Mouse (Mus musculus): ENCODE measurements around the gene Olfr194. TPM values are rescaled to one million over a fixed set of nuclear protein-coding genes. Genes with fewer than 3 reads are reported as not detected.
"Not testable (repeated sequence)": the region's sequence is repeated elsewhere in the genome, so short reads cannot be mapped to it uniquely, and the experiment has no call there.

The Olfr194 gene
- polyA plus RNA-seq (2016; fragmentation: Nextera tagmentation; extraction: Ambion mirVana): not detected in 2 replicates

DNA sequence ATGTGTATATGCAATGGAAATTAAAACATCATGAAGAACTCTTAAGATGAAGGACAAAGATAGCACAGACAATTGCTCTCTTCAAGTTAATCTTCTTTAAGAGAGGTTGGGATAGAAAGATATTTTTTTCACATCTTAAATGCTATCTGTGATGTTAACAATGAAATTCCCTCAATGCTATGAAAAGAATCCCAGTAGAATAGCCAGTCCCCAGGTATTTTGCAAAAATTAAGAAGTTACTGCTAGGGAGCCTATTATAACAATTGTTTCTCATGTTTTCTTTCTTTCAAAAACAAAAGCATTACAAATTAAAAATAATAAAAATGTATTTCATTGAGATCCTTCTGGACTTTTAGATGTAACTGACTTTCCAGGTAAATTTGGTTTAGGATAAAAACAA lies at the start of gene Olfr194:
Gene Olfr194, minus strand, starts transcription at position 101 of the 400 bp plus-strand sequence.
- no peak within 1 kb of the TSS for H3K4me3 ChIP-seq (replicated peaks)
- no peaks in the 10 kb centered on the region for H3K4me1 ChIP-seq (replicated peaks)
- no peaks in the 10 kb centered on the region for H3K27me3 ChIP-seq
- H3K9me3 ChIP-seq: no peaks in the 10 kb centered on the region
- H3K36me3 ChIP-seq: no peaks in the 10 kb centered on the region
- no peak within 1 kb of the TSS for H3K9ac ChIP-seq (replicated peaks)
- no peak for ATAC-seq (ENCODE audit: insufficient number of reproducible peaks, insufficient read depth, low FRiP score, low TSS enrichment, low read depth)
- no peak within 1 kb of the TSS for H3K27ac ChIP-seq
- no peak within 1 kb of the TSS for H3K4me2 ChIP-seq

DNA sequence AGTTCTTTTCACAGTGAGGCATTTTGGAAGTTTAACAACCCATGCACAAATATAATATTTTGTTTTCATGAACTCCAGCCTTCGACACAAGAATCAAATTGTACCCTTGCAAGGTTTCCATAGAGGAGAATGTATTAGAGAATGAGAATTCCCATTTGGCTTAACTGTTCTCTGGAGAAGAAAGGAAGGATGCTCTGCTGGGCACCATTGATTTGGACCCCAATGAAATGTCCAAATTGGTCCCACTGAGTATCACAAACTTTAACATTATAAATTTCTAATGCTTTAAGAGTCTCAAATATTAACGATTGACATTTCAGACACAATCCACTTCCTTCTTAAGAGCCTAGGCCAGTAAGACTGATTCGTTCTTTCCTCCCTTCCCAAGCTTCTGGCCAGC lies 49.5 kb upstream of the Olfr194 start, which contains the start of gene Olfr196:
Gene Olfr196, minus strand, starts transcription at position 101 of the 400 bp plus-strand sequence.
- Histone ChIP-seq H3K27ac (no peak within 1 kb of the TSS), H3K27me3 (no peaks in the 10 kb centered on the region), H3K4me2 (no peak within 1 kb of the TSS), H3K9me3 (no peaks in the 10 kb centered on the region), H3K36me3 (no peaks in the 10 kb centered on the region), H3K4me1 (replicated peaks) (no peaks in the 10 kb centered on the region), H3K9ac (replicated peaks) (no peak within 1 kb of the TSS), H3K4me3 (replicated peaks) (no peak within 1 kb of the TSS)
- WGBS: 76% methylated on average over 3 of the region's 3 CpGs
- ATAC-seq (ENCODE audit: insufficient number of reproducible peaks, insufficient read depth, low FRiP score, low TSS enrichment, low read depth): no peak

DNA sequence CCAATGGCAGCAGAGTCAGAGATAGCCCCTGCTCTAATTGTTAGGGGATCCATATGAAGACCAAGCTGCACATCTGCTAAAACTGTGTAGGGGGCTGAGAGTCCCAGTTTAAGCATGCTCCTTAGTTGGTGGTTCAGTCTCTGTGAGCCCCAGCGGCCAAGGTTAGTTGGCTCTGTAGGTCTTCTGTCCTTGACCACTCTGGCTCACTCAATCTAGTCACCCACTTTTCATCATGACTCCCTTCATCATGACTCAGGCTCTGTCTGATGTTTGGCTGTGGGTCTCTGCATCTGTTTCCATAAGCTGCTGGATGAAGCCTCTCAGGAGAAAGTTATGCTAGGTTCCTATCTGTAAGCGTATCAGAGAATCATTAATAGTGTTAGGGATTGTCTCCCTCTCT lies 31.1 kb upstream of the Olfr194 start:
- no peaks in the 10 kb centered on the region for H3K9me3 ChIP-seq
- no peak overlapping the region for H3K9ac ChIP-seq (replicated peaks)
- WGBS: 88% methylated on average over 2 of the region's 2 CpGs
- no peak overlapping the region for H3K27ac ChIP-seq
- H3K27me3 ChIP-seq: no peaks in the 10 kb centered on the region
- H3K4me1 ChIP-seq (replicated peaks): no peaks in the 10 kb centered on the region
- H3K4me2 ChIP-seq: no peak overlapping the region
- no peaks in the 10 kb centered on the region for H3K36me3 ChIP-seq
- no peak for ATAC-seq (ENCODE audit: insufficient number of reproducible peaks, insufficient read depth, low FRiP score, low TSS enrichment, low read depth)
- H3K4me3 ChIP-seq (replicated peaks): no peak overlapping the region

DNA sequence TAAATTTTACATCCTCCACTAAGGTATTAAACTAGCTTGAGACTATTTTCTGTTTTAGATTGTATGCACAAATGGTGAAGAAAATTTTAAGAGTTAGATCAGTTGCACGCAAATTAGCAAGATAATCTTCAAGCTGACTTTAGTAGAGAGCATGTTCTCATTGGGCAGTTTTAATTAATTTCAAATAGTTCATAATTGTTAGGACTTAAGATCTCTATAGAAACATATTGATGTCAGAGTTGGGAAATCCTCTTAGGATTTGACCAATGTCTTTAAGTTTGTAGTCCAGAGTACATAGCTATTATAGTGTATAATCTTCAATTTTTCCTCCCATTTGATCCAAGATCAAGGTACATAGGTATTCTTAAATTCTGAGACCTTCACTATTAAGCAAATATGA lies 25.9 kb upstream of the Olfr194 start, which contains the start of gene Olfr195:
Gene Olfr195, plus strand, starts transcription at position 301 of the 400 bp plus-strand sequence.
- Histone ChIP-seq H3K4me1 (replicated peaks) (no peaks in the 10 kb centered on the region), H3K4me2 (no peak within 1 kb of the TSS), H3K9me3 (0 out of 2 replicates have a peak, but pooled peaks cover 3% of the 10 kb centered on the region), H3K27me3 (no peaks in the 10 kb centered on the region), H3K27ac (no peak within 1 kb of the TSS), H3K9ac (replicated peaks) (no peak within 1 kb of the TSS), H3K36me3 (no peaks in the 10 kb centered on the region), H3K4me3 (replicated peaks) (no peak within 1 kb of the TSS)
- ATAC-seq (ENCODE audit: insufficient number of reproducible peaks, insufficient read depth, low FRiP score, low TSS enrichment, low read depth): no peak
- 82% methylated on average over 1 of the region's 1 CpGs for WGBS

DNA sequence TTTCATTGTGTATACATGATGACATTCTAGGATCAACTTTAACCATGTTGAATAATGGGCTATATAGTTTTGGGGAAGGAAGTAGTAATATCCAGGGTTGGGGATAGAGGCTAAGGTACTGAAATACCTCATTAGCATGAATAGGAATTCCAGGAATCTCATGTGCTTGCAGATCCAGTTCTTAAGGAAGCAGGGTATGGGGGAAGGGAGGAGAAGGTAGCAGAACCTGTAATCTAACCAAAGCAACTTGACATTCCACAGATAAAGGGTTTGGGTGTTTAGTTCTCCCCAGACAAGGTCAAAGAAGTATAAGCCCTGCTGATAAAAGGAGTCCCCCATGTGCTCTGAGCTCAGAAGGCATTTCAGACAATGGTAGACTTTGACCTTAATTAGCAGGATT lies 20.2 kb upstream of the Olfr194 start:
- H3K27me3 ChIP-seq: no peaks in the 10 kb centered on the region
- no peaks in the 10 kb centered on the region for H3K36me3 ChIP-seq
- H3K9ac ChIP-seq (replicated peaks): no peak overlapping the region
- ATAC-seq (ENCODE audit: insufficient number of reproducible peaks, insufficient read depth, low FRiP score, low TSS enrichment, low read depth): no peak
- no peak overlapping the region for H3K4me3 ChIP-seq (replicated peaks)
- no peak overlapping the region for H3K27ac ChIP-seq
- H3K9me3 ChIP-seq: 0 out of 2 replicates have a peak, but pooled peaks cover 3% of the 10 kb centered on the region
- H3K4me1 ChIP-seq (replicated peaks): no peaks in the 10 kb centered on the region
- H3K4me2 ChIP-seq: no peak overlapping the region

DNA sequence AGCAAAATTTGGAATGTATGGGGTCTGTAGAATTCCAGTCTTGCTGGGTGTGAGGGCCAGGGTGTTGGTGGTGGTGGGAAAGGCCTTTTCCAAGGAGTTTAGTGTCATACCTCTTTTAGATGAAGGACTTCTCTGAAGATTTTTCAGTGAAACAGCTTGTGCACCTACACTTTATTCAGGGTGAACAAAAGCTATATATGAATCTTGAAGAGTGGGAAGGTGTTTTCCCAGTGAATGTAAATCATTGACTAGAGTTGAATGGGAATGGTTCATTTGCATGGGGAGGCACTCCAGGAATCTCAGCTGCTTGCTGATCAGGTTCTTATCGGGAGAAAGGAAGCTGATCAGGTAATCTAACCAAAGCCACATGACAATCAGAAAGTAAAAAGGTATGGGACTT lies 9.9 kb upstream of the Olfr194 start:
- Histone ChIP-seq H3K4me1 (replicated peaks) (no peaks in the 10 kb centered on the region), H3K4me2 (no peak overlapping the region), H3K9me3 (0 out of 2 replicates have a peak, but pooled peaks cover 4% of the 10 kb centered on the region), H3K36me3 (no peaks in the 10 kb centered on the region), H3K27me3 (no peaks in the 10 kb centered on the region), H3K9ac (replicated peaks) (no peak overlapping the region), H3K27ac (no peak overlapping the region), H3K4me3 (replicated peaks) (no peak overlapping the region)
- WGBS: 84% methylated on average over 1 of the region's 1 CpGs
- ATAC-seq (ENCODE audit: insufficient number of reproducible peaks, insufficient read depth, low FRiP score, low TSS enrichment, low read depth): no peak

DNA sequence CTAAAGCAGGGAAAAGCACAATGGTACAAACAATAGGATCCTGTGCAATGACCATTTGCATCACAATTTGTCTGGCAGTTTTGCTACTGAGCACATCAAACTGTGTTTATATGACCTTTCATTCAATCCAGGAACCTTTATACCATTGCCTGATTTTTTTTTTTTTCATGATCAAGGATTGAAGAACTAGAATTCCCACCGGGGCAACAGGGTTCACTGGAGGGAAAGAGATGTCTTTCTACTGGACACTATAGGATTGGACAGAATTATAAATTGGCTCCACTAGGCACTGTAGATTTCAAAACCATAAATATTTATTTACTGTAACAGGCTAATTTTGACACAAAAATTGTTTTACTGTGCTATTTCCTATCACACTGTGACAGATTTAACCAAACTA lies 9.1 kb downstream of the Olfr194 start, which contains the start of gene Olfr193:
Gene Olfr193, minus strand, starts transcription at position 101 of the 400 bp plus-strand sequence.
- 79% methylated on average over 1 of the region's 1 CpGs for WGBS
- H3K4me1 ChIP-seq (replicated peaks): no peaks in the 10 kb centered on the region
- H3K4me2 ChIP-seq: no peak within 1 kb of the TSS
- no peak within 1 kb of the TSS for H3K27ac ChIP-seq
- H3K4me3 ChIP-seq (replicated peaks): no peak within 1 kb of the TSS
- no peaks in the 10 kb centered on the region for H3K9me3 ChIP-seq
- H3K36me3 ChIP-seq: no peaks in the 10 kb centered on the region
- no peak for ATAC-seq (ENCODE audit: insufficient number of reproducible peaks, insufficient read depth, low FRiP score, low TSS enrichment, low read depth)
- H3K9ac ChIP-seq (replicated peaks): no peak within 1 kb of the TSS
- no peaks in the 10 kb centered on the region for H3K27me3 ChIP-seq

DNA sequence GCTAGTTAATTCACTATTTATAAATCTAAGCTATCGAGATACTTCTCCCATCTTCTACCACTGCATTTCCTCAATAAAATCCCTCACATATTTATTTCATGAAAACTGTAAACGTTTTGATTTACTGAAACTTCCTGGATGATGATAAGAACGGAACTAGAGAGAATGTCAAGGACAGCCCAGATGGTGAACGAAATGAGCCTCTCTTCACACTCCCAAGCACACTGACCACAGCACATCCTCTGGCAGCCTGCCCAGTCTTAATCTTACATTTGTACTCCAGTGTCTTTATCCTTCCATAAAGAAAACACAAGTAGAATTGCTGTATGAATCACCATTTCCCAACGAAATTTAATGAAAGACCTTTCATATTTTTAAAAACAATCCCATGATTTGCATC lies 12.3 kb downstream of the Olfr194 start:
- H3K27ac ChIP-seq; H3K4me3 ChIP-seq (replicated peaks); H3K9me3 ChIP-seq; H3K9ac ChIP-seq (replicated peaks); ATAC-seq (ENCODE audit: insufficient number of reproducible peaks, insufficient read depth, low FRiP score, low TSS enrichment, low read depth); H3K4me1 ChIP-seq (replicated peaks); H3K27me3 ChIP-seq; H3K4me2 ChIP-seq; H3K36me3 ChIP-seq: not testable (repeated sequence)
- WGBS: 68% methylated on average over 5 of the region's 5 CpGs

DNA sequence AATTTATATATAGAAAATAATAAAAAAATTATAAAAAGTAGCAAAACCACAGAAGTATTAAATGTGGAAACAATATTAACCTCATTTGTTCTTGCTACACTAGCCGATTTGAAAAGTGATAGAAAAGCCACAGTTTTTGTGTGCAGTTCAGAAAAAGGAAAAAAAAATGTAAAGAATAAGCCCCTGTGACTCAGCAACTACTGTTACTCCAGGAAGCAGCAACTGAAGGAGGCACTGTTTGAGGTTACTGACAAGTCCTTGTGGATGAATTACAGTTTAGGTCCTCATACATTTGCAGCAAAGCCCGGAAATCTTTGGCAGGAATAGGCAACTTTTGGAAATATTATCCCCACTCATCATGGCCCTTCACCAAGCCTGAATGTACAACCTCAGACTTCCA lies 15.6 kb downstream of the Olfr194 start:
- Histone ChIP-seq H3K36me3 (no peaks in the 10 kb centered on the region), H3K9ac (replicated peaks) (no peak overlapping the region), H3K27ac (no peak overlapping the region), H3K4me1 (replicated peaks) (no peaks in the 10 kb centered on the region), H3K9me3 (no peaks in the 10 kb centered on the region), H3K27me3 (no peaks in the 10 kb centered on the region), H3K4me2 (no peak overlapping the region), H3K4me3 (replicated peaks) (no peak overlapping the region)
- 89% methylated on average over 2 of the region's 2 CpGs for WGBS
- ATAC-seq (ENCODE audit: insufficient number of reproducible peaks, insufficient read depth, low FRiP score, low TSS enrichment, low read depth): no peak

DNA sequence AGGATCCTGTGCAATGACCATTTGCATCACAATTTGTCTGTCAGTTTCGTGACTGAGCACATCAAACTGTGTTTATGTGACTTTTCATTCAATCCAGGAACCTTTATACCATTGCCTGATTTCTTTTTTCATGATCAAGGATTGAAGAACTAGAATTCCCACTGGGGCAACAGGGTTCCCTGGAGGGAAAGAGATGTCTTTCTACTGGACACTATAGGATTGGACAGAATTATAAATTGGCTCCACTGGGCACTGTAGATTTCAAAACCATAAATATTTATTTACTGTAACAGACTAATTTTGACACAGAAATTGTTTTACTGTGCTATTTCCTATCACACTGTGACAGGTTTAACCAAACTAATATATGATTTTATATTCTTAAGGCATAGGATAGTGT lies 31.1 kb downstream of the Olfr194 start, which contains the start of gene Olfr191:
Gene Olfr191, minus strand, starts transcription at position 101 of the 400 bp plus-strand sequence.
- not testable (repeated sequence) for H3K9ac ChIP-seq (replicated peaks); H3K36me3 ChIP-seq; H3K27ac ChIP-seq; H3K4me1 ChIP-seq (replicated peaks); H3K4me3 ChIP-seq (replicated peaks); ATAC-seq (ENCODE audit: insufficient number of reproducible peaks, insufficient read depth, low FRiP score, low TSS enrichment, low read depth); H3K4me2 ChIP-seq; H3K27me3 ChIP-seq; H3K9me3 ChIP-seq
- 51% methylated on average over 1 of the region's 1 CpGs for WGBS

DNA sequence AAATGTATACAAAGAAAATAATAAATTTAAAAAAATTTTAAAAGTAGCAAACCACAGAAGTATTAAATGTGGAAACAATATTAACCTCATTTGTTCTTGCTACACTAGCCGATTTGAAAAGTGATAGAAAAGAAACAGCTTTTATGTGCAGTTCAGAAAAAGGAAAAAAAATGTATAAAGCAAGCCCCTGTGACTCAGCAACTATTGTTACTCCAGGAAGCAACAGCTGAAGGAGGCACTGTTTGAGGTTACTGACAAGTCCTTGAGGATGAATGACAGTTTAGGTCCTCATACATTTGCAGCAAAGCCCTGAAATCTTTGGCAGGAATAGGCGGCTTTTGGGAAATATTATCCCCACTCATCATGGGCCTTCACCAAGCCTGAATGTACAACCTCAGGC lies 39.8 kb downstream of the Olfr194 start:
- WGBS: 85% methylated on average over 2 of the region's 2 CpGs
- H3K27me3 ChIP-seq; H3K9ac ChIP-seq (replicated peaks); H3K4me3 ChIP-seq (replicated peaks); ATAC-seq (ENCODE audit: insufficient number of reproducible peaks, insufficient read depth, low FRiP score, low TSS enrichment, low read depth); H3K4me1 ChIP-seq (replicated peaks); H3K27ac ChIP-seq; H3K36me3 ChIP-seq; H3K4me2 ChIP-seq; H3K9me3 ChIP-seq: not testable (repeated sequence)

DNA sequence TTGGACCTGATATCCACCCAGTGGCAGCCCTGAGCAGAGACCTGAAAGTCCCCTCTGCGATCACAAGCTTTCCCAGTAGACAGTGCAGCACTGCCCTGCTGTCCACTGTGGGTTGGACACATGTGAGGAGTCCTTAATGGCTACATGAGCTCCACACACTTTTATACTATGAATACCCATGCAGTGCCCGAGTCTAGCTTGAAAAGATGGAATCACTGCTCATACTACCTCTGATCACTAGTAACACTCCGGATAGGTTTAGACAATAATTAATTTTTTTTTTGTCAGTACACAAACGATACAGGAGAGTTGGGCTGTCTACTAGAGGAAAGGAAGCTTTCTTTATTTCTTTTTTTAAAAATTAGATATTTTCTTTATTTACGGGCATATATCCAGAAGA lies 43.0 kb downstream of the Olfr194 start, which contains the start of gene Olfr190:
Gene Olfr190, minus strand, starts transcription at position 101 of the 400 bp plus-strand sequence.
- 81% methylated on average over 5 of the region's 5 CpGs for WGBS
- no peak within 1 kb of the TSS for H3K4me2 ChIP-seq
- no peaks in the 10 kb centered on the region for H3K9me3 ChIP-seq
- no peak for ATAC-seq (ENCODE audit: insufficient number of reproducible peaks, insufficient read depth, low FRiP score, low TSS enrichment, low read depth)
- no peaks in the 10 kb centered on the region for H3K27me3 ChIP-seq
- no peak within 1 kb of the TSS for H3K4me3 ChIP-seq (replicated peaks)
- no peaks in the 10 kb centered on the region for H3K36me3 ChIP-seq
- H3K27ac ChIP-seq: no peak within 1 kb of the TSS
- no peak within 1 kb of the TSS for H3K9ac ChIP-seq (replicated peaks)
- H3K4me1 ChIP-seq (replicated peaks): no peaks in the 10 kb centered on the region
